Mouse (Mus musculus): ENCODE data around the gene Gm7861. TPM values are rescaled to one million over a fixed set of nuclear protein-coding genes. Genes with fewer than 3 reads are reported as not detected.
"Not testable (repeated sequence)": the region's sequence is repeated elsewhere in the genome, so short reads cannot be mapped to it uniquely, and the experiment has no call there.

The Gm7861 gene
- polyA plus RNA-seq (2017; shearing (Covaris generic)) = not detected

DNA sequence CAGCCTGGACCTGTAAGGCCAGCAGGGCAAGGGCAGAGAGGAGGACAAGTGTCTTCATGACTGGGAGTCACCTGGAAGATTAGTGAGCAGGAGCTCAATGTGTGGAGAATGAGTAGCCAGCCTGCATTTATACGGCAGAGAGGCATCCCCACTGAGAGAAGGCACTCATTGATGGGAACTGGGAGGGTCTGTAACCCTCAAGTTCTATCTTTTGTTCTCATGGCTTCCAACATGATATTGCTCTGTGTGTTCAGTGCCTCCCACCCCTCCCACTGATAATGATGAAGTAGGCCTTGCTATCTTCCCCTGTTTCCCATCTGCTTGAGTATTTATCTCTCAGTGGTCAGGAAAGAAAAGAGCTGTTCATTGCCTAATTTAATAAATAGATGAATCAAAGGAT, at the start of gene Gm7861:
Gene Gm7861, minus strand, starts transcription at position 101 of the 400 bp plus-strand sequence.
- not testable (repeated sequence) for ATAC-seq

GRCm38 (mm10) chr8:21617883-21618282, 23.6 kb upstream of the Gm7861 start, which contains the start of gene Defa26:
Defa26 (plus strand) TSS chr8:21618183.
- not testable (repeated sequence) for ATAC-seq

- not testable (repeated sequence) for ATAC-seq
Observed at GRCm38 (mm10) chr8:21582706-21583105, 11.6 kb downstream of the Gm7861 start, which contains the start of gene Defa28. Defa28 (plus strand) TSS chr8:21583006.

DNA sequence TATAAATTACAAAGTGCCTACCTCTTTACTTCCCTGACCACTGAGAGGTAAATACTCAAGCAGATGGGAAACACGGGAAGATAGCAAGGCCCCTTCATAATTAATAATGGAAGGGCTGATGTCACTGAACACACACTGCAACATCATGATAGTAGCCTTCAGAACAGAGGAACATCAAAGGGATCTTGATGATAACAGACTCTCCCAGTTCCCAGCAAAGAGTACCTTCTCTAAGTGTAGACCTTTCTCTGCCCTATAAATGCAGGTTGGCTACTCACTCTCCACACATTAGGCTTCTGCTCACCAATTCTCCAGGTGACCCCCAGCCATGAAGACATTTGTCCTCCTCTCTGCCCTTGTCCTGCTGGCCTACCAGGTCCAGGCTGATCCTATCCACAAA, 29.2 kb downstream of the Gm7861 start, which contains the start of gene Defa37:
Gene Defa37, plus strand, starts transcription at position 301 of the 400 bp plus-strand sequence.
- ATAC-seq = not testable (repeated sequence)

Other genes starting within 250 kb of the Gm7861 start
- not detected for gene Defa2, start 216.0 kb downstream of the Gm7861 start, polyA plus RNA-seq (2017; shearing (Covaris generic))
- not detected for gene Defa33, start 202.7 kb downstream of the Gm7861 start, polyA plus RNA-seq (2017; shearing (Covaris generic))
- gene Defa36, start 167.1 kb downstream of the Gm7861 start, polyA plus RNA-seq (2017; shearing (Covaris generic)) = not detected
- gene Gm7849, start 137.9 kb downstream of the Gm7861 start, polyA plus RNA-seq (2017; shearing (Covaris generic)) = not detected
- not detected for gene Defa20, start 85.2 kb downstream of the Gm7861 start, polyA plus RNA-seq (2017; shearing (Covaris generic))
- gene Defa32, start 65.5 kb downstream of the Gm7861 start, polyA plus RNA-seq (2017; shearing (Covaris generic)) = not detected
- not detected for gene Defa37, start 29.1 kb downstream of the Gm7861 start, polyA plus RNA-seq (2017; shearing (Covaris generic))
- not detected for gene Defa28, start 11.5 kb downstream of the Gm7861 start, polyA plus RNA-seq (2017; shearing (Covaris generic))
- not detected for gene Defa26, start 23.7 kb upstream of the Gm7861 start, polyA plus RNA-seq (2017; shearing (Covaris generic))
- not detected for gene Defa17, start 61.3 kb upstream of the Gm7861 start, polyA plus RNA-seq (2017; shearing (Covaris generic))
- not detected for gene Defa34, start 71.3 kb upstream of the Gm7861 start, polyA plus RNA-seq (2017; shearing (Covaris generic))
- gene AY761184, start 109.1 kb upstream of the Gm7861 start, polyA plus RNA-seq (2017; shearing (Covaris generic)) = not detected
- gene Defa24, start 140.0 kb upstream of the Gm7861 start, polyA plus RNA-seq (2017; shearing (Covaris generic)) = not detected
- not detected for gene Defb50, start 229.0 kb upstream of the Gm7861 start, polyA plus RNA-seq (2017; shearing (Covaris generic))
- not detected for gene Defb2, start 245.4 kb upstream of the Gm7861 start, polyA plus RNA-seq (2017; shearing (Covaris generic))

Measured in activated CD4-positive, CD25-positive, alpha-beta regulatory T cell, adult 4 months (primary cell).